Mouse (Mus musculus) fat pad, adult 2 months (tissue): ENCODE measurements at regions not wholly inside any gene's neighbourhood (a gene's known extent, or its start where the extent isn't known, plus 50 kb on each side); places are given as distances from the start of the nearest gene placed in this dataset.

Experiments
- DNase-seq: peaks from one replicate; pipeline ENCODE4 v3.0.0-alpha.2; 2011; ENCODE audit warnings: low read depth, low spot score; ENCODE audit errors: extremely low read depth

DNA sequence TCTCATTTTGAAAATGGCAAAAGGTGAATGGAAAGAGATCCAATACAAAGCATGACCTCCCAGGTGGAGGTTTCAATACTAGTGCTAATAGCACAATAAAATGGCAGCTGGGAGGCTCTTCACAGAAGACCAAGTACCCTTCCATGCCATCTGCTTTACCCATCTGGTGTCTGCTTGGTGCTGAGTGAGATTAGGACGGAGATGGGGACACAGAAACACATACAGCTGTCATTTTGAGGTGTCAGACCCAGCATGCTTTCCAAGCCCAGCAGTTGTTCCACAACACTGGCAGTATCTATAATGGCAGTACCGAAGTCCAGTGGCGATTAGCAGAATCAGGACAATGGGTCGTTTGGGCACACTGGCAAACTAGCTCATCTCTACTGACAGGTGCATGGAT, 118.9 kb upstream of the 1700064H15Rik start:
- no peak for DNase-seq

DNA sequence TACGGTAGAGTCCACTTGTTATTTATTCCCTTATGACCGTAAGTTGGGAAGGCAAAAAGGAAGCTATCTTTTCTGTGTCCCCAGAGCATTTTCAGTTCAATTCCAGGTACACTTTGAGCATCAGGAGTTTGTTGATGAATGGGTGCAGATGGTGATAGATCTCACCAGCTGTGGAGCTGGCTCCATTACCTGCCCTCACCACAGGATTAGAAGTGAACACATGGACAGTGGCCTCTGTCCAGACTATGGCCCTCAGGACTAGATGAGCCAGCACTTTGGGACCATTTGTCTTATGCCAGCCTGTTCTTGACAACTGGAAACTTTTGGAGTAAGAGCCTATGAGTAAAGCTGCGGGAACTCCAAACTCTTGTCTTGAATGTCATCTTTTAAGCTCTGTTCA, 123.5 kb upstream of the 1700064H15Rik start:
- DNase-seq, result no peak

DNA sequence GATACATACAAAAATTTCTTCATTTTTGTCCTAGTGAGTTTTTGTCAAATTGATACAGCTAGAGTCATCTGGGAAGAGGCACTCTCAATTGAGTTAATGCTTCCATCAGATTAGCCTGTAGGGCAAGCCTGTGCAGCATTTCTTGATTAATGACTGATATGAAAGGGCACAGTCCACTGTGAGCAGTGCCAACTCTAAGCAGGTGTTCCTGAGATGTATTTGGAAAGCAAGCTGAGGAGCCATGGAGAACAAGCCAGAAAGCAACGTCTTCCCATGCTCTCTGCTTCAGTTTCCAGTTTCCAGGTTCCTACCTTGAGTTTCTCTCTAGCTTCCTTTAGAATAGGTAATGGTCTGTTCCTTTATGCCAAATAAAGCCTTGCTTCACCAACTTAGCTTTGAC, 125.5 kb upstream of the 1700064H15Rik start:
- no peak for DNase-seq

DNA sequence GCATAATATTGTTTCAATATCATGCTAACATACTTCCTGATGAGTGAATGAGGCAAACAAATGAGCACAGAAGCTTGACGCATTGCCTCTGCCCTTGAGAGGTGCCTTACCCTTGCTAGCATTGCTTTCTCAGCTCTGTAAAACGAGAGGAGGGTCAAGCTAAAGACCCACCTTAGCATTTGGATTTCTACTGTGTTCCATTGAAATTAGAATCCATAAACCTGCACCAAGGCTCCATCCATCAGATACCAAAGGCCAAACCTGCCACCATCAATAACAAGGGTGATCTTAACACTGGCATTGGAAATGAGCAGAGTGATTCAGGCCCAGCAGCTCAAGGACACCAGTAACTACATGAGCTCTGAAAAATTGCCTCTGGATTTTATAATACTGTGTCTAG, 126.2 kb upstream of the 1700064H15Rik start:
- no peak for DNase-seq

DNA sequence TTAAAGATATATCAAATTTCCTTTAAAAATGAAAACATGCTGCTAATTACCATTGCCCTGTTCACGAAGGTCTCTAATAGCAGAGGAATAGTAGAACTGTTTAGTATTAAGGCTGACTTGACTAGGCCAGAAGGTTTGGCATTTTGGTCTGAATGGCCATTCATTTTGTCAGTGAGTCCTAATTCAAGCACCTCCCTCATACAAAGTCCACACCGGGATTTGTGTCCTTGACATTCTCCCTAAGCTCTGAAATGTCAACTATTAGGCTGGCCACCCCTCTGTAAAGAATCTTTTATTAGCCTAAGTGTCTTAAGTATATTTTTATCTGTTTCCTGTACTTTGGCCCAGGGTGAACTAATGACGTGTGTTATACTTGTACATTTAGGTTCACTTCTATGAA, 126.7 kb upstream of the 1700064H15Rik start:
- no peak for DNase-seq

DNA sequence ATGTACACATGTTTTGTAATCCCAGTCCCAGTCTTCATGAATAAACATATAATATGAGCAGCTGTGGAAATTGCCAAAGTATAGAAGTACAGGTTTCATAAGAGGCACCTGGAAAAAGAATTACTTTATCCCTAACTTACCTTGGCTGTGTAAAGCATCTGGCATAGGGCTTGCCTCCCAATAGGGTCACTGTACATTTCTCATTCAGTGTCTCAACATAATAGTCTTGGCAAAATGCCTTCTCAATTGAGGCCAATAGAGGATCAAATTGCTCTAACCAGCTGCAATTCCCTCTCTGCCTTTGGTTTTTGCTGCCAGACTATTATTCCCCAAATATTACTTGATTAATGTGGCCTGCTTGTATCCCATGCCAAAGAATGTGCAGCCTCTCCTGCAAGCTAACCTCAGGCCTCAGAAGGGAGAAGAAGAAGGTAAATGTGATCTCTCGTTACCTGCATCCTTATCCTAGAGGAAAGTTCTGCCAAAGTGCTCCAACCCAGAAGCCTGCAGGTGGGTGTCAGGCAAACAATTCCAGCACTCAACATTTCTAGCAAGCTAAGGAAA, 158.2 kb upstream of the Cp start:
- DNase-seq, result no peak

DNA sequence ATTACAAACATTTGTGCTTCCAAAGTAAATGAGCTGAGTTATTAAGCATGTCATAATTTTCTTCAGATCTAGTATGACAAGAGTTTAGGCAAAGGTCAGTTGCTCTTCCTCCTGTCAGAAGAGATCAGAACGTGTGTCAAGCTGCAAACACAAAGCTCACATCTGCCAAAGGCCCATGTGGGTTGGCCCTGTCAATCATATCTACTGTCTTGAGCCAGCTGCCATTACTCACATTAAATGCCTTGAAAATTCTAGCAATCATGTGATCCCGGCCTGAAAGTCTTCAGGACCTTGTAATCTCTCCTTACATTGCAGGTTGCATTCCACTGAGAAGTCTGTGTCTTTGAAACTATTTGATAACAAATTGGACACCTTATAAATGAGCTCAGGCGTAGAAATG, 146.8 kb upstream of the Cp start:
- DNase-seq, result no peak

DNA sequence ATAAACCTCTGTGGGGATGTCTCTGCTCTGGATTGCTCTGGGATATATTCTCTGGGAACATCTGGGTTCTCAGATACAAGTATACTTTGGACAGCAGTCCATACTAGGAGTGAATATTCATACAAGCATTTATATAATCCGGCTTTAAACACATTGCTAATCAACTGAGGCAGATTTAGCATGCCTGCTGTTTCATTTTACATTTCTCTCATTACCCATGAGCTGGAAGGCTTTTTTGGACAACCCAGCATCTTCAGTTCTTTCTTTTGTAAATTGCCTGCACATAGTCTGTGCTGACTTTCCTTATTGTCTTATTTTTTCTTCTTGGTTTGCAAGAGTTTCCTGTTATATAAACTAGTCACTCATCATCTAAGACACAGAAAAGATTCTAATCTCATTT, 131.9 kb upstream of the Cp start:
- no peak for DNase-seq

DNA sequence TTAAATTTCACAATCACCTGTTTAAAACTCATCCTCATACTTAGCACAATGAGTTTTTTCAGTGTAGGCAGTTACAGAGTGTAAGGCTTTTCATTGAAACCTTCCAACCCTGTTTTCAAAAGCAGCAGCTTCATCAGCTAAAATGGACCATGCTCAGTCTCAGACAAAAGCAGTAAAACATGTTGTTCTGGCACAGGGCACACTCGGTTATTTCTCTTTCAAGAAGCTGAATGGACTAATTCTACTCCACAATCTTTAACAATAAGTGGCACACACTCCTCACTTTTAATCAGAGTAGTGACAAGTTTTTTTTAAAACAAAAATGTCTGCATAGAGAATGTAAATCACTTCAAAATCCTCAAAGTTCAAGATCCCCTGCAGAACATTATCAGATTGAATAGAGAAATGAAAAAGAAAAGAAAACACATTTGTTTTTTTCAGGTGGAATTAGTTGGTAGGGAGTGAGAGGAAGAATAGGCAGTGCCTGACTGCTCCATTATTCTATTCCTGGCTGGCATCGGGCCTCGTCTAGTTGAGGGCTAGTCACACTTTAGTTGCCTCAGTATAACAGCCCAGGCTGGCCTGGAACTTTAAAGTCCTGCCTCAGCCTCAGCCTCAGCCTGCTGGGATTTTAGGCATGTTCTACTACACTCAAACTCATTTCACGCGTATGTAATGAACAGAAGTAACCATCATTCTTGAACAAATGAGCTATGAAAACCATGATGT, 128.2 kb upstream of the Cp start:
- no peak for DNase-seq

DNA sequence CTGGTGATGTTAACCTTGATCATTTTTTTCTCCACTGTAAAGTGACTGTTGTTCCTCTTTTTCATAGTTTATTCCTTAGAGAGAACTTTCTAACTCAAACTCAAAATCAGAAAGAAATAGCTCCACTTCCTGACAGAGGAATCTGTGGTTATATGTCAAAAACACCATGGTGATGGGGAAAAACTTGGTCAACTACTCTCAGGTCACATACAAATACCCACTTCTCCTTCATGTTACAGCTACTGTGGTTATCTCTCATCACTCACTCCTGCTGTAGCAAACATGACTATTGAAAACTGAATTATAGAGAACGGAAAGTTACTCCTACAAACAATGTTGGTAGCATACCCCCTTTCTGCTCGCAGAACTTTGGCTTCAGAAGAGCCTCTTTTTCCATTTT, 127.1 kb upstream of the Cp start:
- DNase-seq, result no peak

DNA sequence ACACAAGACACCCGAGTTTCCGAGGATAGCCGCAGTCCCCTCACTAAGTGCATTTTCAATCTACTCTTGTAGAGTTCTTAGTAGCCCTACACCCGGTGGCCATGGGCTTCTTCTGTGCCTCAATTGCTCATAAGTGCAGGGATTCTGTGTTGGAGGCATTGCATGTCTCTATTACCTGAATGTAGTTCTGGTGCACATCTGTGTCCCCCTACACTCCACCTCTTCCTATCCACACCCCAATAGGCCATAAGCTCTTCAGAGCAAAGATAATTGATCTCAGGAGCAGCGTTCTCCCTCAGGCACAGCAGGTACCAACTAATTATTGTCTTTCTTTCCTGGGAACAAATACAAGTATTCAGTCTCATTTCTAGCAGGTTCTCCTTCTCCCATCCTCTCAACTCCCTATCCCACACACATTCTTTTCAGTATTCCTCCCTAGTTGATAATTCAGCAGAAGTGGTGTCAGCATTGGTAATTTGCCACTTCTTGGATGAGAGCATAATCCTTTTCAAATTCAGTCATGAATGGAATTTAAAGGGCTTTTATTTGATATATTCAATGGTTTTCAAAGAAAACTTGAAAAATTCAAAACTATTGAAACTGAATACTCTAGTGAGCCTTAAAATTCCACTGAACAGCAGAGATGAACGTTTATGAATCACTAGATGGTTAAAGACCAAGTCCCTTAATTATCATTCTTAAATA, 108.7 kb upstream of the Cp start:
- no peak for DNase-seq

DNA sequence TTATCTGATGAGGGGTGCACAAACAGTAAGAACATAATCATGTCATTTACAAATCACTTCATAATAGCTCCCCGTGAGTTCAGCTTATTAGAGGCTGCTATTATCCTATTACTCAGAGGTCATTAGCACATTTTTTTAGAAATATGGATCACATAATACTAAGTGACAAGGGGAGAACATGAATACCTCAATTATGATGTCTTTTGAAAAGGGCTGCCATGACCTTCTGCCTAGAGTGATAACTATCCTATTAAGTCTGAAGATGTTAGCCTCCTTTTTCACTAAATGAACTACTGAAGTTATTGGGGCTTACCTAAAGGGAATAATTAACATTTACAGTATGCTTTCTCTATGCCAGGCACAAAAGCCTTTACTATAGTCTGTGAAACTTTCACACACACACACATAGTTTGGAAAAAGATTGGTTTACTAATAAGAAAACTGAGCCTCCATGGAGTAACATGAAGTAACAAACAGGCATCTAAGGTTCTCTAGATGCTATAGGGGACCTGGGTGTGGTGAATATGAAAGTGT, 108.1 kb upstream of the Cp start:
- DNase-seq, result no peak

DNA sequence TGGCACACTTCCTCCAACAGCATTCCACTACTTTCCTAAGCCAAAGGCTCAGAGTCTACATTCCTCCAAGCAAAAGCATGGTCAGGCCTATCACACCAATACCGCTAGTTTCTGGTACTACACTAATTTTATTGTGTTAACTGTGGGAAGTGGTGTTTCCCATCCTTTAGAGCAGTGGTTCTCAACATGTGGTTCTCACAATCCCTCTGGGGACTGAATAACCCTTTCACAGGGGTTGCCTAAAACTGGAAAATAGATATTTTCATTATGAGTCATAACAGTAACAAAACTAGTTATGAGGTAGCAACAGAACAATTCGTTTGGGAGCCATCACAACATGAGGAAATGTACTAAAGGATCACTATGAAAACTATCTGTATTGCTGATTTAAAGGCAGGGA, 74.2 kb upstream of the Cp start:
- no peak for DNase-seq

DNA sequence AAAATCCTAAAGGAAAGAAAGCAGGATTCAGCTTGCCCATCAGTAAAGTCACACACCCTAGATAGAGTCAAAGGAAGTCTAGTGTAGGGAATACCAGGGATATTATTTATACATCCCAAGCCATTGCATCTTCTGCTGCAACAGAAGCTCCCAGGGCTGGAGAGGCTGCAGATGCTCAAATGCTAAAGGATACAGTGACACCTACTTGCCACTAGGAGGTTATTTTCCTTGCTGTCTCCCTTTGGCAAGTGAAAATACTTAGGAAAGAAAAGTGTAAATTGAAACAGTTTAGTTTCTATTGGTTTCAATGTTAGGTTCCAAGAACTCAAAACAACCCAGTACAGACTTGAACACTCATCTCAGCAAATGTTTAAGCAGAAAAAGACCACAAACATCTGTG, 68.4 kb upstream of the Cp start:
- DNase-seq, result no peak

DNA sequence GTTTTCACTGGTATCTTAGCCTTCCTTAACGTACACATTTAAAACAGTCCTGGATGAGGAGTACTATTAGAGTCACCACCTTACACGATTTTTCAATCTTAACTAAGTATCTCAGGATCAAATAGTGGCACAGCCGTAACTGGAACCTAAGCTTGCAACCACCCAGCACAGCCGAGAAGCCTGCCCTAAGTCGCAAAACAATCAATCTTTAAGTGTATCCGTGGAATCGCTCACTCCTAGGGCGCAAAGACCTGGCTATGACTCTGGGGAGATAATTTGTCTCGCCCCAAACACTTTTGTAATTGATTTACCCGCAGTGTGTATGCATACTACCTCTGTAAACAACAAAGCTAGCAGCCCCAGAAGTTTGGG, 62.6 kb upstream of the Cp start:
- no peak for DNase-seq

DNA sequence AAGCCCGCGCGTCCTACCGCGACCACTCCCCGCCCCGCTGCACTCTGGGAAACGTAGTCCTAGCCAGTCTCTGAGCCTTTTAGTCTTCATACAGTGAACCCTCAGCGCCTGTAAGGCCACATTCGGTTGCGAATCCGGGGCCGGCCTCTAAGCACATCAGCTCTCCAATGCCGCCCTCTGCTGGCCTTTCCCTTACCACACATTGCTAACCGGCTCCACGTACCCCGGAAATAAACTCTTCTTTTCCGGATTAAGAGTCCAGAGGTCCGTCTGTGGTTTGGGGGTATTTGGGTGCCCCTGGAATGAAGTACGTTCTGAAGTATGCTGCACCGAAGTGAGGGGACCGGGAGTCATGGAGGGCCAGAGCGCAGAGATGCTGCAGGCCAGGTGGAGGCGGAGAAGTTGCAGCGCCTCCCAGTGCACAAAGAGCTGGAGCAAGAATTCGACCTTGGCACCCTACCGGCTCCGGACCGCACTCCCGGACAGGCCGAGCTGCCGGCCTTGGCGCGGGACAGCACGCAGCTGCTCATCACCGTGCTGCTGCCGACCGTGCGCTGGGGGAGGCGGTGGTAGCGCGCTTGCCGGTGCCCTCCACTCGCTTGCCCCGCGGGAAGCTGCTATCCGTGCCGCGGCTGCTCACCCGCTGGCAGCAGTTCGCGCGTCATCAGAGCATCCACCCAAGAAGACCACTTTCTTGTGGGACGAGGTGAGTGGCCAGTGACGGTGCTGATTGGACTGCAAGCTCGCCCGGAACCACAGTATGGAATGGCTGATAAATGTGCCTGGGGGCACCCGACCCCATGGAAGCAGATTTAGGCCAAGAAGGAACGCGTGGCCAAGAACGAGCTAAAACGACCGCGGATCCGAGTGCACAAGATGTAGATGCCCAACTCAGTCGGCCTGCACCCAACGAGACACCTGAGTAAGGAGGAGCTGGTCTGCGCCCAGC, 62.0 kb upstream of the Cp start:
- peak; percentile 64 for DNase-seq

DNA sequence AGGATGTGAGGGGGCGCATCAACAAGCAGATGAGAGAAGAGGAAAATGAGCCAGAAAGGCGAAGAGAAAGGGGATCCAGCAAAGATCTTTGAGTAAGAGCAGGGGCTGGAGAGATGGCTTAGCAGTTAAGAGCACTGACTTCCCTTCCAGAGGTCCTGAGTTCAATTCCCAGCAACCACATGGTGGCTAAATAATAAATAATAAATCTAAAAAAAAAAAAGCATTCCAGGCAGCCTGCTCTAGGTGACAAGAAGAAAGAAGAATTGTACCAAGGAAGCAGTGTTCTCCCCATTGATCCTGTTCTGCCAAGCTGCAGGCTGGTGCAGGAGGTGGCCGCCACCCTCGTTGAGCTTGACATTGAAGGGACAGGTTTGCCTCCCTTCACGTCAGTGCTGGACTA, 61.1 kb upstream of the Cp start:
- DNase-seq, result no peak

DNA sequence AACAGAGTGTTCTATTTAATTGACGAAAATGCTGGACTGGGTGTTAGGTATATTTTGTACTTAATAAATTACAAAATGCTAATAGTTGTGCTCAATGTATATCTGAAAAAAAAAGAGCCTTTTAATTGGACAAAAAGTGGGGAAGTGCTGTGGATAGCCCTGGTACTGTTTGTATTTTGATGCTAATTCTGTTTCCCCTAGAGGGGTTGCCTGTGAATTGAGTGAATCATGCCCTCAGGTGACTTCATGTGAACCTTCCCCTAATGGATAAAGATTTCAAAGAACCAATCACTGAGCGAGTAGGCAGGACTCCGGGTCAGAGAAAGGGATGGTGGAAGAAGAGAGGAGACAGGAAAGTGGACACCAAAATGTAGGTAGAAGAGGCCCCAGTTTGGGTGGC, 59.7 kb upstream of the Cp start:
- no peak for DNase-seq

DNA sequence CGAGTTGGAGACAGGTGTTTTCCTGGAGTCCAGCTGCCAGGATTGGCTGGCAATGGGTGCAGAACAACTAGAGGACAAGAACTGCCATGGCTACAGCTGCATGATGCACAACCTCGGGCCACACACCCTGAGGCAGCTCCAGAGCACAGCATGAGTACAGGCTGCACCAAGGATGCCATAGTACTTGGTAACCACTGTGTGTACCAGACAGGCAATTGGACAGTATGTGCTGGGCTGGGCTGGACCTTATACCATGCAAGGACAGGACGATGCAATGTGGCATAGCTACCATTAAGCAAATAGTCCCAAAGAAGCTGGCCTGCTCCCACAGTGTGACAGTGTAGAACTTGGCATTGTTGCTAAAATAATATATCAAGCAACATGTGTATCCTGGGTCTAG, 54.6 kb upstream of the Cp start:
- DNase-seq, result no peak

DNA sequence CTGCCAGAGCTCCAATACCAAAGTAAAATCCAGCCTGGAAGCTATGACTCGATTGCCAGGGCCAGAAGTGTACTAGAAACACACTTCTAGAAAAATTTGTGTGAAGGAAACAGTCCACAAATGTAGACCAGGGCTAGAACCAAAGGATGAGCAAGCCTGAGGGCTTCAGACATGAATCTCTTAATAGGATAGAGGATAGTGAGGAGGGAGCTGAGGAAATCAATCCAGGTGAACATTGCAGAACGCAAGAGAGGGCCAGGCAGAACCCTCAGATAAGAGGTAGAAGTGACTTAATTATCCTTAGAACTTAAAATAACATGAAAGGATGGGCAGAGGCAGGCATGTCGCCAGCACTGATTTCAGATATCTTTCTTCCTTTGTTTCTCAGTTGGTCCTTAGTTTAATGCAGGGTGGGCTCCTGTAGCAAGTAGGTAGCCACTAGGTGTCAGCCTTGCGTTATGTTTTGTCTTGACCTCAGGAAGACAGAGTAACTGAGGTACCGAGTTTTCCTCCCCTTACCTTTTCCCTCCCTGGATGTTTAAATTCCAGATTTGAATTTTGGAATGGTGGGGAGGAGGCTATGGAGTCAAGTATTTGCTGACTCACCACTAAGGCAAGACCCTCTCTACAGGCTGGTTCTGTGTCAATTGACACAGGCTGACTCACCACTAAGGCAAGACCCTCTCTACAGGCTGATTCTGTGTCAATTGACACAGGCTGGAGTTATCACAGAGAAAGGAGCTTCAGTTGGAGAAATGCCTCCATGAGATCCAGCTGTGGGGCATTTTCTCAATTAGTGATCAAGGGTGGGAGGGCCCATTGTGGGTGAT, 52.2 kb upstream of the Cp start:
- DNase-seq, result no peak
